Mouse (Mus musculus) C2C12 (cell line): ENCODE data around the gene Neu3.

ENCODE experiments used
- CTCF ChIP-seq: IDR thresholded peaks from one replicate; pipeline ENCODE4 v1.5.1; 2011; ENCODE audit not compliant: control insufficient read depth, insufficient read depth, insufficient read length
- MAX ChIP-seq: IDR thresholded peaks from one replicate; pipeline ENCODE4 v1.6.1; 2011; ENCODE audit warnings: mild to moderate bottlenecking, control low read depth
- MYOD1 ChIP-seq: IDR thresholded peaks from one replicate; pipeline ENCODE4 v1.6.1; 2011; ENCODE audit warnings: low read depth; ENCODE audit not compliant: control insufficient read depth, insufficient read length
- USF1 ChIP-seq: IDR thresholded peaks from one replicate; pipeline ENCODE4 v1.6.1; 2011; ENCODE audit warnings: low read depth, mild to moderate bottlenecking, control low read depth, moderate library complexity

- TF ChIP-seq CTCF = no peak
- no peak for TF ChIP-seq USF1
- TF ChIP-seq MAX = no peak
- TF ChIP-seq MYOD1 = no peak
These were observed 41.4 kb downstream of the Neu3 start for GRCm38 (mm10) chr7:99786774-99787173.
